Comparison of ENCODE assay signal across 9 mouse cellular contexts in the genomic region with DNA sequence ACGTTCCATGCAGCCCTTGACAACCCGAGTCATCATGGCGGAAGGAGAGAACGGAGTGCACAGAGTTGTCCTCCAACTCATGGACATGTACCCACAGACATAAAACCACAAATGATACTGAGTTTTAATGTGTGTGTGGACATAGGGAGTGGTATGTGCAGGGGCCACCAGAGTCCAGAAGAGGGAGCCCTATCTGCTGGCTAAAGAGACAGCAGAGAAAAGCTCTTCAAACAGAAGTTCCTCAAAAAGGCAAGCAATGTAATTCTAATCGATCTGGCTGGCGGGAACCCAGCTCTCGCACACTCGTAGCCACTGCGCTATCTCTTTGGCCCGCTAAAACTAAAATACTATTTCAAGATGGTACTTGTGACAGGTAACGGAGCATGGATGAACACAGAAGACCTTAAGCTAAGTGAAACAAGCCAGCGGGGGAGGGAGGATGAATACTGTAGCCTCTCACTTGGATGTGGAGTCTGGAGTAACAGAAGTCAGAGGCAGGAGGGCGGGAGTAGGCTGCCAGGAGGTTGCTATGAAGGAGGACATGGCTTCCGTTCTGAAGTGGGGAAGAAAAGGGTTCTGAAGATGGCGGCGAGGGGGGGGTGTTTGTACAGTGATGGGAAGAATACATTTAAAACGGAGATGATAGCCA. TPM values are rescaled to one million over a fixed set of nuclear protein-coding genes. Genes with fewer than 3 reads are reported as not detected.
A peak's percentile ranks its signal among the peaks of the same experiment; 100 is the strongest.
DNase-seq lines count a peak whose midpoint lies in the region; TF ChIP-seq lines count a peak whose summit lies in the region.
"Had no signal": no experiment of that assay in that cellular context is flagged by ENCODE, and none has a peak within 500 bp of the region (broad histone marks: within the 10 kb centered on the region; RNA-seq: fewer than 3 reads in every experiment).

No protein-coding gene starts in this region.

- TF ChIP-seq CTCF in cerebellum, adult 2 months (IDR thresholded peaks at IDR 0.05; ENCODE audit: borderline replicate concordance, insufficient read depth, low read depth, low read length), result no peak
- TF ChIP-seq CTCF in bone marrow, adult 2 months (IDR thresholded peaks at IDR 0.05; ENCODE audit: control insufficient read depth, insufficient read depth, low read length), result 0 out of 2 replicates have a peak, but pooled peaks have one; percentile 26
- TF ChIP-seq CTCF in thymus, adult 2 months (IDR thresholded peaks at IDR 0.05; ENCODE audit: borderline replicate concordance, control insufficient read depth, extremely low read depth, insufficient read depth, low read length, poor library complexity), result no peak

- TF ChIP-seq POLR2A in cerebellum, adult 2 months (IDR thresholded peaks at IDR 0.05; ENCODE audit: borderline replicate concordance, insufficient read depth, low read length), result no peak
- TF ChIP-seq POLR2A in bone marrow, adult 2 months (IDR thresholded peaks at IDR 0.05; ENCODE audit: borderline replicate concordance, control insufficient read depth, low read depth, low read length), result no peak
- no peak for TF ChIP-seq POLR2A in thymus, adult 2 months (IDR thresholded peaks at IDR 0.05; ENCODE audit: control insufficient read depth, extremely low read depth, insufficient read depth, low read length, poor library complexity)

- no peaks in the 10 kb centered on the region for H3K4me1 ChIP-seq in cerebellum, adult 2 months (ENCODE audit: control insufficient read depth, insufficient read depth, low read length)
- H3K4me1 ChIP-seq in bone marrow, adult 2 months (ENCODE audit: control insufficient read depth, insufficient read depth, low read length), result no peaks in the 10 kb centered on the region; the same call in 1 of the 2 replicates
- H3K4me1 ChIP-seq in thymus, adult 2 months (replicated peaks; ENCODE audit: control insufficient read depth, insufficient read depth, low read length), result no peaks in the 10 kb centered on the region
- H3K4me1 ChIP-seq in hindbrain, embryonic 10.5 days (replicated peaks), result no peaks in the 10 kb centered on the region

- H3K27me3 ChIP-seq in cerebellum, adult 2 months (ENCODE audit: control insufficient read depth, insufficient read depth, low read length), result no peaks in the 10 kb centered on the region
- no peaks in the 10 kb centered on the region for H3K27me3 ChIP-seq in thymus, adult 2 months (ENCODE audit: control insufficient read depth, insufficient read depth, low read length)
- H3K27me3 ChIP-seq in hindbrain, embryonic 10.5 days (ENCODE audit: insufficient read depth, poor library complexity, severe bottlenecking), result no peaks in the 10 kb centered on the region
- H3K27me3 ChIP-seq: embryonic facial prominence, embryonic 12.5 days had no signal

- H3K4me3 ChIP-seq in cerebellum, adult 2 months (replicated peaks; ENCODE audit: insufficient read depth, low read depth, low read length), result no peak overlapping the region
- H3K4me3 ChIP-seq in bone marrow, adult 2 months (replicated peaks; ENCODE audit: control insufficient read depth, low read depth, low read length), result no peak overlapping the region
- no peak overlapping the region for H3K4me3 ChIP-seq in thymus, adult 2 months (ENCODE audit: control insufficient read depth, insufficient read depth, low read length)
- no peak overlapping the region for H3K4me3 ChIP-seq in hindbrain, embryonic 10.5 days
- H3K4me3 ChIP-seq: embryonic facial prominence, embryonic 12.5 days had no signal

- DNase-seq in cerebellum, postnatal 10 days, result peak; percentile 45 to 55
- no peak for DNase-seq in cerebellum, adult 2 months
- DNase-seq in layer of hippocampus, adult 9-10 months (ENCODE audit: low spot score), result peak; percentile 31
- no peak for DNase-seq in layer of hippocampus, adult 8-10 months (ENCODE audit: low spot score in 2 of 2)
- DNase-seq in lung, postnatal 36 days, result peak; percentile 70
- DNase-seq in thymus, adult 2 months, result no peak
- DNase-seq in hindbrain, embryonic 10.5 days (ENCODE audit: low spot score), result no peak

- WGBS in cerebellum, adult 2 months, result 89% methylated on average over 17 of the region's 17 CpGs
- WGBS in bone marrow, adult 2 months, result 57% methylated on average over 17 of the region's 17 CpGs
- WGBS in thymus, adult 2 months, result 61% methylated on average over 17 of the region's 17 CpGs
- 92% methylated on average over 17 of the region's 17 CpGs for WGBS in hindbrain, embryonic 10.5 days

- no peak overlapping the region for H3K27ac ChIP-seq in cerebellum, adult 2 months (ENCODE audit: insufficient read depth, low read length)
- H3K27ac ChIP-seq in bone marrow, adult 2 months (ENCODE audit: control insufficient read depth, insufficient read depth, low read depth, low read length, poor library complexity), result no peak overlapping the region
- H3K27ac ChIP-seq in thymus, adult 2 months (ENCODE audit: control insufficient read depth, insufficient read depth, low read length), result no peak overlapping the region
- H3K27ac ChIP-seq in hindbrain, embryonic 10.5 days, result no peak overlapping the region
- H3K27ac ChIP-seq: embryonic facial prominence, embryonic 12.5 days had no signal

- no peaks in the 10 kb centered on the region for H3K9me3 ChIP-seq in hindbrain, embryonic 10.5 days
- H3K9me3 ChIP-seq: embryonic facial prominence, embryonic 12.5 days had no signal

- no peaks in the 10 kb centered on the region for H3K36me3 ChIP-seq in thymus, adult 2 months (ENCODE audit: control insufficient read depth, insufficient read depth, low read length)
- H3K36me3 ChIP-seq in hindbrain, embryonic 10.5 days, result no peaks in the 10 kb centered on the region; the same call in 1 of the 2 replicates
- H3K36me3 ChIP-seq: embryonic facial prominence, embryonic 12.5 days had no signal

RNA-seq across cellular contexts. Expression of gene Sash1, which starts 51.9 kb away (rescaled TPM):
- 26.1 and 28.0 TPM in 2 replicates for polyA plus RNA-seq in cerebellum, adult 2 months (2012; rRNA removed)
- total RNA-seq in layer of hippocampus, adult 8-10 months (2022), result 10 to 100 TPM; 74.5 to 87.6 (median 77.0) TPM
- 2.3 and 4.7 TPM in 2 replicates for polyA plus RNA-seq in bone marrow, adult 2 months (2011; ENCODE audit: insufficient read depth, insufficient read length, low replicate concordance, missing spikeins)
- polyA plus RNA-seq in thymus, adult 2 months (2012; rRNA removed), result 3.9 and 4.8 TPM in 2 replicates
- 3.5 and 3.9 TPM in 2 replicates for polyA plus RNA-seq in hindbrain, embryonic 10.5 days (2016; fragmentation: Nextera tagmentation; extraction: Ambion mirVana)

Comparison
In these comparisons a context has a peak if more than half of its experiments do, and no peak if none do; other contexts are left out.
1. DNase-seq: peak in cerebellum, postnatal 10 days (2 of 2), layer of hippocampus, adult 9-10 months (single experiment) and lung, postnatal 36 days (single experiment); none in cerebellum, adult 2 months (0 of 2), layer of hippocampus, adult 8-10 months (0 of 2), thymus, adult 2 months (single experiment) and hindbrain, embryonic 10.5 days (single experiment).